Mouse (Mus musculus): ENCODE results near the gene Tmem38b. TPM values are rescaled to one million over a fixed set of nuclear protein-coding genes. Genes with fewer than 3 reads are reported as not detected.

Tmem38b gene
- polyA plus RNA-seq, 1 experiment: 2.9 TPM

DNA sequence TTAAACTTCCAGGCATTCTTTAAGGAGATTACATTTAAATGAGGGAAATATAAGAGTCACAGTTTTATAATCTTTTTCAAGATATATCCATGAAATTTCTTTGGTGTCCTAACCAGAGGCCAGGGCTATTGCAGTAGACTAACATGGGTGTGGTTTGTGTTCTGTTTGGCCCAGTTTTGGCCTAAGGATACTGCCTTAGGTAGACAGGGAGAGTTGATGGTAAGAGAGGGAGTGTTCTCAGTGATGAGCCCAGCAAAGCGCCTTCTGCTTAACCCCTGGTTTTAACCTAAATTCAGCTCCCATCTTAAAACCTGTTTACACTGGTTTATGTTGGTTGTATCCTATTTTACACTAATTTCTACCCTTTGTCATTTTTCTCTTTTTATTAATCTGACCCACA lies 19.8 kb downstream of the Tmem38b start:
- Histone ChIP-seq H3K27me3 (ENCODE audit: control insufficient read depth, insufficient read depth, low read length) (no peaks in the 10 kb centered on the region), H3K36me3 (ENCODE audit: control insufficient read depth, insufficient read depth, low read length) (no peaks in the 10 kb centered on the region), H3K4me1 (replicated peaks; ENCODE audit: control insufficient read depth, insufficient read depth, low read length) (no peaks in the 10 kb centered on the region), H3K27ac (ENCODE audit: control insufficient read depth, insufficient read depth, low read length) (no peak overlapping the region), H3K4me3 (ENCODE audit: control insufficient read depth, insufficient read depth, low read length) (no peak overlapping the region)
- TF ChIP-seq POLR2A (IDR thresholded peaks at IDR 0.05; ENCODE audit: control insufficient read depth, extremely low read depth, insufficient read depth, low read length, poor library complexity) (no peak), CTCF (IDR thresholded peaks at IDR 0.05; ENCODE audit: borderline replicate concordance, control insufficient read depth, extremely low read depth, insufficient read depth, low read length, poor library complexity) (no peak)
- WGBS: 100% methylated on average over 1 of the region's 1 CpGs
- DNase-seq: no peak

GRCm38 (mm10) chr4:53846326-53846725 lies 20.5 kb downstream of the Tmem38b start:
- Histone ChIP-seq H3K4me1 (replicated peaks; ENCODE audit: control insufficient read depth, insufficient read depth, low read length) (no peaks in the 10 kb centered on the region), H3K27ac (ENCODE audit: control insufficient read depth, insufficient read depth, low read length) (no peak overlapping the region), H3K36me3 (ENCODE audit: control insufficient read depth, insufficient read depth, low read length) (no peaks in the 10 kb centered on the region), H3K27me3 (ENCODE audit: control insufficient read depth, insufficient read depth, low read length) (no peaks in the 10 kb centered on the region), H3K4me3 (ENCODE audit: control insufficient read depth, insufficient read depth, low read length) (no peak overlapping the region)
- DNase-seq: no peak
- 87% methylated on average over 2 of the region's 2 CpGs for WGBS
- no peak for TF ChIP-seq CTCF (IDR thresholded peaks at IDR 0.05; ENCODE audit: borderline replicate concordance, control insufficient read depth, extremely low read depth, insufficient read depth, low read length, poor library complexity)
- no peak for TF ChIP-seq POLR2A (IDR thresholded peaks at IDR 0.05; ENCODE audit: control insufficient read depth, extremely low read depth, insufficient read depth, low read length, poor library complexity)

DNA sequence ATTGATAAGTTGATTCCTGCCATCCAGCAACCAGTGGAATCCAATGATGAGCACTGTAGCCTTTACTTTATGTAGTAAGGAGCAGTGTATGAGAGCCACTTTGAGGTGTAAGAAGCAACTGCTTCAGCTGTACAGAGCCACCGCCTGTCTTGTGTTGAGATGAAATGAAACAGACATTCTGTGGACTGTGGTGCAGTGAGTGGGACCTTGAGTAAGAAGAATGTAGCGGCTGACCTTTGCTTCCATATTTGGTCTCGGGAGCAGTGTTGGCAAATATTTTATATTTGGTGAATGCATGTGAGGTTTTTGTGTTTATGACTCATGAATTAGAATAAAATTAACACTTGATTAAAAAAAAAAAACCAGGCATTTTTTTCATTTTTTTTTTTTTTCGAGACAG lies 21.7 kb downstream of the Tmem38b start:
- H3K36me3 ChIP-seq (ENCODE audit: control insufficient read depth, insufficient read depth, low read length): no peaks in the 10 kb centered on the region
- no peak overlapping the region for H3K4me3 ChIP-seq (ENCODE audit: control insufficient read depth, insufficient read depth, low read length)
- no peaks in the 10 kb centered on the region for H3K4me1 ChIP-seq (replicated peaks; ENCODE audit: control insufficient read depth, insufficient read depth, low read length)
- DNase-seq: no peak
- no peak overlapping the region for H3K27ac ChIP-seq (ENCODE audit: control insufficient read depth, insufficient read depth, low read length)
- H3K27me3 ChIP-seq (ENCODE audit: control insufficient read depth, insufficient read depth, low read length): no peaks in the 10 kb centered on the region
- TF ChIP-seq POLR2A (IDR thresholded peaks at IDR 0.05; ENCODE audit: control insufficient read depth, extremely low read depth, insufficient read depth, low read length, poor library complexity): no peak
- no peak for TF ChIP-seq CTCF (IDR thresholded peaks at IDR 0.05; ENCODE audit: borderline replicate concordance, control insufficient read depth, extremely low read depth, insufficient read depth, low read length, poor library complexity)
- 96% methylated on average over 4 of the region's 4 CpGs for WGBS

DNA sequence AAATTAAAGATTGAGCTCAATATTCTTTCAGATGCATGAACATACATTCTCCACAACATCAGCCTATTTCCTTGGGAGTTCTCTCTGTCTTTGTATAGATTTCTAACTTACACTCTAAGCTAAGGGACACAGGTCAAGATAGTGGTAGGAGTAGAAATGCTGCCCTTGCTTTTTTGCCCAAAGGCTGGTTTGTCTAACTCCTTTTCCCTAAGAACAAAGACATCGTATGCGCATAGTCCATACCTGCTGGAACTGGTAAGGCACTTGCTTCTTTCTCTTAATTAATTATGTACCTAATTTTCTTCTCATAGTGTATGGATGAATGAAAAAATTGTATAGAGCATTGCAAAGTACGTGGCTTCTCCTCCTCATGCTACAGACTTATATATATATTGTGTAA lies 22.5 kb downstream of the Tmem38b start:
- Histone ChIP-seq H3K4me1 (replicated peaks; ENCODE audit: control insufficient read depth, insufficient read depth, low read length) (no peaks in the 10 kb centered on the region), H3K4me3 (ENCODE audit: control insufficient read depth, insufficient read depth, low read length) (no peak overlapping the region), H3K36me3 (ENCODE audit: control insufficient read depth, insufficient read depth, low read length) (no peaks in the 10 kb centered on the region), H3K27me3 (ENCODE audit: control insufficient read depth, insufficient read depth, low read length) (no peaks in the 10 kb centered on the region), H3K27ac (ENCODE audit: control insufficient read depth, insufficient read depth, low read length) (no peak overlapping the region)
- WGBS: 95% methylated on average over 3 of the region's 3 CpGs
- TF ChIP-seq CTCF (IDR thresholded peaks at IDR 0.05; ENCODE audit: borderline replicate concordance, control insufficient read depth, extremely low read depth, insufficient read depth, low read length, poor library complexity) (no peak), POLR2A (IDR thresholded peaks at IDR 0.05; ENCODE audit: control insufficient read depth, extremely low read depth, insufficient read depth, low read length, poor library complexity) (no peak)
- DNase-seq: no peak

- Histone ChIP-seq H3K27ac (ENCODE audit: control insufficient read depth, insufficient read depth, low read length) (no peak overlapping the region), H3K27me3 (ENCODE audit: control insufficient read depth, insufficient read depth, low read length) (no peaks in the 10 kb centered on the region), H3K36me3 (ENCODE audit: control insufficient read depth, insufficient read depth, low read length) (no peaks in the 10 kb centered on the region), H3K4me3 (ENCODE audit: control insufficient read depth, insufficient read depth, low read length) (no peak overlapping the region), H3K4me1 (replicated peaks; ENCODE audit: control insufficient read depth, insufficient read depth, low read length) (no peaks in the 10 kb centered on the region)
- no peak for DNase-seq
- TF ChIP-seq CTCF (IDR thresholded peaks at IDR 0.05; ENCODE audit: borderline replicate concordance, control insufficient read depth, extremely low read depth, insufficient read depth, low read length, poor library complexity) (no peak), POLR2A (IDR thresholded peaks at IDR 0.05; ENCODE audit: control insufficient read depth, extremely low read depth, insufficient read depth, low read length, poor library complexity) (no peak)
- WGBS: 96% methylated on average over 8 of the region's 8 CpGs
Measured at GRCm38 (mm10) chr4:53848816-53849215, 23.0 kb downstream of the Tmem38b start.

GRCm38 (mm10) chr4:53849804-53850203 lies 24.0 kb downstream of the Tmem38b start:
- no peak for DNase-seq
- H3K36me3 ChIP-seq (ENCODE audit: control insufficient read depth, insufficient read depth, low read length): no peaks in the 10 kb centered on the region
- TF ChIP-seq POLR2A (IDR thresholded peaks at IDR 0.05; ENCODE audit: control insufficient read depth, extremely low read depth, insufficient read depth, low read length, poor library complexity) (no peak), CTCF (IDR thresholded peaks at IDR 0.05; ENCODE audit: borderline replicate concordance, control insufficient read depth, extremely low read depth, insufficient read depth, low read length, poor library complexity) (no peak)
- no peaks in the 10 kb centered on the region for H3K27me3 ChIP-seq (ENCODE audit: control insufficient read depth, insufficient read depth, low read length)
- 83% methylated on average over 1 of the region's 1 CpGs for WGBS
- H3K27ac ChIP-seq (ENCODE audit: control insufficient read depth, insufficient read depth, low read length): no peak overlapping the region
- H3K4me1 ChIP-seq (replicated peaks; ENCODE audit: control insufficient read depth, insufficient read depth, low read length): no peaks in the 10 kb centered on the region
- H3K4me3 ChIP-seq (ENCODE audit: control insufficient read depth, insufficient read depth, low read length): no peak overlapping the region

- no peaks in the 10 kb centered on the region for H3K4me1 ChIP-seq (replicated peaks; ENCODE audit: control insufficient read depth, insufficient read depth, low read length)
- no peak for DNase-seq
- H3K27me3 ChIP-seq (ENCODE audit: control insufficient read depth, insufficient read depth, low read length): no peaks in the 10 kb centered on the region
- 100% methylated on average over 1 of the region's 1 CpGs for WGBS
- H3K4me3 ChIP-seq (ENCODE audit: control insufficient read depth, insufficient read depth, low read length): no peak overlapping the region
- no peak for TF ChIP-seq POLR2A (IDR thresholded peaks at IDR 0.05; ENCODE audit: control insufficient read depth, extremely low read depth, insufficient read depth, low read length, poor library complexity)
- TF ChIP-seq CTCF (IDR thresholded peaks at IDR 0.05; ENCODE audit: borderline replicate concordance, control insufficient read depth, extremely low read depth, insufficient read depth, low read length, poor library complexity): no peak
- H3K36me3 ChIP-seq (ENCODE audit: control insufficient read depth, insufficient read depth, low read length): no peaks in the 10 kb centered on the region
- H3K27ac ChIP-seq (ENCODE audit: control insufficient read depth, insufficient read depth, low read length): no peak overlapping the region
Measured at GRCm38 (mm10) chr4:53853333-53853732, 27.5 kb downstream of the Tmem38b start.

Data from thymus, adult 2 months (tissue).